In the genomic region with DNA sequence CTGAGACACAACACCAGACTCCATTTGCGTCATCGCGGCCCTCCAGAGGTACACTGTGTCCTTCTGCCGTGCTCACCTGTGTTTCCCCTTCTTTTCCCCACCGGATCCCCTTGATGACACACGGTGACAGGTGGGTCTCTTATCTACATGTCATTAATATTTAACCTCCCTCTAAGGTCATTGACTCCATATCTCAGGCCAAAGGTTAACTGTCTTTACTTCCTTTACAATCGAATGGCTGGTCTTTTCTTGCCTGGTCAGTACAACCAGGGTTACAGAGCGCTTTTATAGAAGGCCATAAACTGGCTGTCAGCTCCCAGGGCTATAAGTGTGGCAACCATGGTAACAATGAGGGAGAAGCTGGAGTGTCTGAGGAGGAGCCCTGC, we compare ENCODE assay signal across 31 mouse cellular contexts. TPM values are rescaled to one million over a fixed set of nuclear protein-coding genes. Genes with fewer than 3 reads are reported as not detected.
DNase-seq lines count a peak whose midpoint lies in the region; ATAC-seq lines count a peak whose summit lies in the region.
"Had no signal": no experiment of that assay in that cellular context is flagged by ENCODE, and none has a peak within 500 bp of the region (broad histone marks: within the 10 kb centered on the region; RNA-seq: fewer than 3 reads in every experiment).

No protein-coding gene starts in this region.

- no peaks in the 10 kb centered on the region for H3K36me3 ChIP-seq in intestine, embryonic 14.5 days (ENCODE audit: control insufficient read depth, insufficient read depth, low read length)
- H3K36me3 ChIP-seq in liver, embryonic 15.5 days (replicated peaks): no peaks in the 10 kb centered on the region
- no peaks in the 10 kb centered on the region for H3K36me3 ChIP-seq in stomach, embryonic 16.5 days (ENCODE audit: control insufficient read depth, insufficient read depth, low read length)
- H3K36me3 ChIP-seq in embryonic facial prominence, embryonic 10.5 days (replicated peaks): no peaks in the 10 kb centered on the region
- H3K36me3 ChIP-seq in kidney, embryonic 14.5 days (ENCODE audit: control insufficient read depth, insufficient read depth, low read length): no peaks in the 10 kb centered on the region
- H3K36me3 ChIP-seq: embryonic facial prominence, embryonic 12.5 days; G1E; heart, embryonic 12.5 days; neural tube, embryonic 12.5 days had no signal

- peak; percentile 86 for ATAC-seq in intestine, embryonic 14.5 days (replicated peaks; ENCODE audit: low FRiP score, low TSS enrichment, low read depth)
- ATAC-seq in liver, embryonic 15.5 days (ENCODE audit: insufficient read depth): peak; percentile 75
- ATAC-seq in stomach, embryonic 16.5 days (ENCODE audit: insufficient read depth, low FRiP score): peak; percentile 61
- no peak for ATAC-seq in kidney, embryonic 14.5 days (ENCODE audit: low FRiP score, low TSS enrichment)
- ATAC-seq: forebrain, embryonic 14.5 days; inflammation-experienced regulatory T-cells, adult 6 months; lung, postnatal 0 days; midbrain, embryonic 16.5 days had no signal

- H3K4me2 ChIP-seq in intestine, embryonic 14.5 days (ENCODE audit: low read length): no peak overlapping the region
- no peak overlapping the region; the same call in 1 of the 2 replicates for H3K4me2 ChIP-seq in liver, embryonic 15.5 days
- H3K4me2 ChIP-seq in stomach, embryonic 16.5 days (ENCODE audit: low read depth, low read length): no peak overlapping the region
- H3K4me2 ChIP-seq in kidney, embryonic 14.5 days (replicated peaks; ENCODE audit: low read depth, low read length): no peak overlapping the region
- H3K4me2 ChIP-seq: embryonic facial prominence, embryonic 12.5 days; heart, embryonic 12.5 days; hindbrain, embryonic 14.5 days; neural tube, embryonic 12.5 days had no signal

- DNase-seq in intestine, embryonic 14.5 days (ENCODE audit: low spot score): no peak
- DNase-seq in large intestine, adult 2 months (ENCODE audit: low read depth, low spot score): peak; percentile 93
- no peak for DNase-seq in gastrocnemius, postnatal 10 days
- DNase-seq in embryonic facial prominence, embryonic 10.5 days (ENCODE audit: low spot score): no peak
- DNase-seq: adrenal gland, adult 8-10 months; cerebellum, adult 8-10 months; cerebellum, postnatal 36 days; gastrocnemius, postnatal 36 days; heart, adult 18-20 months; kidney, adult 9 months; kidney, postnatal 14 days; lung, adult 18-20 months; thymus, adult 2 months; thymus, postnatal 36 days had no signal

- peaks cover 6% of the 10 kb centered on the region; the same call in 1 of the 2 replicates for H3K9me3 ChIP-seq in intestine, embryonic 14.5 days (ENCODE audit: control insufficient read depth, low read length)
- no peaks in the 10 kb centered on the region for H3K9me3 ChIP-seq in liver, embryonic 15.5 days (replicated peaks)
- H3K9me3 ChIP-seq in stomach, embryonic 16.5 days (replicated peaks; ENCODE audit: control insufficient read depth, low read length): 0 out of 2 replicates have a peak, but pooled peaks cover 5% of the 10 kb centered on the region
- H3K9me3 ChIP-seq in embryonic facial prominence, embryonic 10.5 days: 0 out of 2 replicates have a peak, but pooled peaks cover 8% of the 10 kb centered on the region
- H3K9me3 ChIP-seq in kidney, embryonic 14.5 days (ENCODE audit: control insufficient read depth, low read length): peaks cover 5% of the 10 kb centered on the region; the same call in 1 of the 2 replicates
- H3K9me3 ChIP-seq: G1E had no signal

- H3K27me3 ChIP-seq in intestine, embryonic 14.5 days (replicated peaks; ENCODE audit: control insufficient read depth, insufficient read depth, low read length): no peaks in the 10 kb centered on the region
- H3K27me3 ChIP-seq in liver, embryonic 15.5 days: no peaks in the 10 kb centered on the region
- no peaks in the 10 kb centered on the region for H3K27me3 ChIP-seq in stomach, embryonic 16.5 days (ENCODE audit: control insufficient read depth, insufficient read depth, low read length)
- H3K27me3 ChIP-seq in embryonic facial prominence, embryonic 10.5 days (replicated peaks; ENCODE audit: low read depth, poor library complexity, severe bottlenecking): no peaks in the 10 kb centered on the region
- no peaks in the 10 kb centered on the region for H3K27me3 ChIP-seq in kidney, embryonic 14.5 days (ENCODE audit: control insufficient read depth, insufficient read depth, low read length)
- H3K27me3 ChIP-seq: embryonic facial prominence, embryonic 12.5 days; heart, embryonic 12.5 days; neural tube, embryonic 12.5 days had no signal

- no peaks in the 10 kb centered on the region for H3K4me1 ChIP-seq in intestine, embryonic 14.5 days (replicated peaks; ENCODE audit: control insufficient read depth, insufficient read depth, low read length)
- H3K4me1 ChIP-seq in liver, embryonic 15.5 days (replicated peaks): peaks cover 6% of the 10 kb centered on the region
- no peaks in the 10 kb centered on the region for H3K4me1 ChIP-seq in stomach, embryonic 16.5 days (ENCODE audit: control insufficient read depth, insufficient read depth, low read length)
- H3K4me1 ChIP-seq in embryonic facial prominence, embryonic 10.5 days: no peaks in the 10 kb centered on the region
- no peaks in the 10 kb centered on the region for H3K4me1 ChIP-seq in kidney, embryonic 14.5 days (ENCODE audit: control insufficient read depth, insufficient read depth, low read length)
- H3K4me1 ChIP-seq: embryonic facial prominence, embryonic 12.5 days; heart, embryonic 12.5 days; neural tube, embryonic 12.5 days had no signal

- H3K27ac ChIP-seq in intestine, embryonic 14.5 days (ENCODE audit: low read depth): peak overlapping the region; percentile 66; the same call in 1 of the 2 replicates
- H3K27ac ChIP-seq in liver, embryonic 15.5 days (replicated peaks): peak overlapping the region; percentile 72
- H3K27ac ChIP-seq in stomach, embryonic 16.5 days (ENCODE audit: low read length): peak overlapping the region; percentile 55; the same call in 1 of the 2 replicates
- no peak overlapping the region for H3K27ac ChIP-seq in embryonic facial prominence, embryonic 10.5 days (replicated peaks)
- H3K27ac ChIP-seq in kidney, embryonic 14.5 days (ENCODE audit: low read depth, low read length): no peak overlapping the region
- H3K27ac ChIP-seq: embryonic facial prominence, embryonic 12.5 days; hindbrain, embryonic 14.5 days; macrophage; neural tube, embryonic 12.5 days had no signal

- H3K9ac ChIP-seq in intestine, embryonic 14.5 days (ENCODE audit: low read length): no peak overlapping the region
- no peak overlapping the region for H3K9ac ChIP-seq in liver, embryonic 15.5 days
- no peak overlapping the region for H3K9ac ChIP-seq in stomach, embryonic 16.5 days (ENCODE audit: low read length)
- no peak overlapping the region for H3K9ac ChIP-seq in kidney, embryonic 14.5 days (ENCODE audit: low read depth, low read length)
- H3K9ac ChIP-seq: embryonic facial prominence, embryonic 12.5 days; heart, embryonic 12.5 days; hindbrain, embryonic 14.5 days; neural tube, embryonic 12.5 days had no signal

- 59% methylated on average over 8 of the region's 8 CpGs for WGBS in intestine, embryonic 14.5 days
- WGBS in large intestine, adult 2 months: 21% methylated on average over 8 of the region's 8 CpGs
- 46% methylated on average over 8 of the region's 8 CpGs for WGBS in liver, embryonic 15.5 days (ENCODE audit: insufficient replicate concordance)
- WGBS in stomach, embryonic 16.5 days: 51% methylated on average over 8 of the region's 8 CpGs
- 91% methylated on average over 8 of the region's 8 CpGs for WGBS in embryonic facial prominence, embryonic 10.5 days
- 46% methylated on average over 8 of the region's 8 CpGs for WGBS in kidney, embryonic 14.5 days

- H3K4me3 ChIP-seq in intestine, embryonic 14.5 days (ENCODE audit: low read depth, low read length): no peak overlapping the region
- H3K4me3 ChIP-seq in liver, embryonic 15.5 days (replicated peaks): no peak overlapping the region
- no peak overlapping the region for H3K4me3 ChIP-seq in stomach, embryonic 16.5 days (replicated peaks; ENCODE audit: low read length)
- H3K4me3 ChIP-seq in embryonic facial prominence, embryonic 10.5 days: no peak overlapping the region
- H3K4me3 ChIP-seq in kidney, embryonic 14.5 days (ENCODE audit: low read length): no peak overlapping the region
- H3K4me3 ChIP-seq: embryonic facial prominence, embryonic 12.5 days; heart, embryonic 12.5 days; neural tube, embryonic 12.5 days had no signal

RNA-seq across cellular contexts. Expression of a gene that starts 6.7 kb away (rescaled TPM):
- 0.51 and 0.65 TPM in 2 replicates for polyA plus RNA-seq in intestine, embryonic 14.5 days (2014; fragmentation: Nextera tagmentation; extraction: Ambion mirVana)
- 1.1 and 1.3 TPM in 2 replicates for polyA plus RNA-seq in large intestine, adult 2 months (2012; rRNA removed)
- 0.36 and 0.63 TPM in 2 replicates for polyA plus RNA-seq in liver, embryonic 15.5 days (2015; fragmentation: Nextera tagmentation; extraction: Ambion mirVana)
- polyA plus RNA-seq in stomach, embryonic 16.5 days (2015; fragmentation: Nextera tagmentation; extraction: Ambion mirVana): 0.56 and 3.6 TPM in 2 replicates
- 10 to 100 TPM; 47.8 to 59.7 TPM for total RNA-seq in gastrocnemius, postnatal 10 days (2021)
- not detected in 2 replicates for polyA plus RNA-seq in embryonic facial prominence, embryonic 10.5 days (2016; fragmentation: Nextera tagmentation; extraction: Ambion mirVana)
- polyA plus RNA-seq in kidney, embryonic 14.5 days (2014; fragmentation: Nextera tagmentation; extraction: Ambion mirVana): 0.06 and 0.35 TPM in 2 replicates
- total RNA-seq: hematopoietic stem cell, adult 5-6 weeks had no signal
- polyA plus RNA-seq: G1E; inflammation-experienced regulatory T-cells, adult 6 months had no signal

RNA-seq across cellular contexts. Expression of a gene that starts 24.8 kb away (rescaled TPM):
- 2.5 and 3.8 TPM in 2 replicates for polyA plus RNA-seq in intestine, embryonic 14.5 days (2014; fragmentation: Nextera tagmentation; extraction: Ambion mirVana)
- polyA plus RNA-seq in large intestine, adult 2 months (2012; rRNA removed): 32.7 and 106 TPM in 2 replicates
- 0.55 and 0.56 TPM in 2 replicates for polyA plus RNA-seq in liver, embryonic 15.5 days (2015; fragmentation: Nextera tagmentation; extraction: Ambion mirVana)
- 2.0 and 2.1 TPM in 2 replicates for polyA plus RNA-seq in stomach, embryonic 16.5 days (2015; fragmentation: Nextera tagmentation; extraction: Ambion mirVana)
- total RNA-seq in gastrocnemius, postnatal 10 days (2021): under 1 TPM; 0.09 to 0.23 TPM
- polyA plus RNA-seq in embryonic facial prominence, embryonic 10.5 days (2016; fragmentation: Nextera tagmentation; extraction: Ambion mirVana): 0.07 TPM in 1 of 2 replicates, not detected in the other
- polyA plus RNA-seq in kidney, embryonic 14.5 days (2014; fragmentation: Nextera tagmentation; extraction: Ambion mirVana): not detected in 2 replicates
- total RNA-seq: gastrocnemius, postnatal 36 days; hematopoietic stem cell, adult 5-6 weeks; layer of hippocampus, adult 18-20 months had no signal
- polyA plus RNA-seq: embryonic facial prominence, embryonic 12.5 days; forebrain, embryonic 14.5 days; G1E; heart, embryonic 12.5 days; heart, postnatal 0 days; hindbrain, embryonic 14.5 days; inflammation-experienced regulatory T-cells, adult 6 months; limb, embryonic 11.5 days; lung, postnatal 0 days; macrophage; midbrain, embryonic 16.5 days; neural tube, embryonic 12.5 days had no signal

Comparison
In these comparisons a context has a peak if more than half of its experiments do, and no peak if none do; other contexts are left out.
1. H3K27ac ChIP-seq: peak in intestine, embryonic 14.5 days (single experiment), liver, embryonic 15.5 days (single experiment) and stomach, embryonic 16.5 days (single experiment); none in embryonic facial prominence, embryonic 10.5 days (single experiment) and kidney, embryonic 14.5 days (single experiment).